7 mouse cellular contexts compared by ENCODE assay signal in genomic region chr19:6969291-6969664, GRCm38 (mm10). TPM values are rescaled to one million over a fixed set of nuclear protein-coding genes. Genes with fewer than 3 reads are reported as not detected.
DNase-seq lines count a peak whose midpoint lies in the region; ATAC-seq and TF ChIP-seq lines count a peak whose summit lies in the region.

No protein-coding gene starts in this region.

- no peak overlapping the region for H3K27ac ChIP-seq in forebrain, embryonic 12.5 days
- H3K27ac ChIP-seq in limb, embryonic 14.5 days (replicated peaks; ENCODE audit: low read depth, low read length) = no peak overlapping the region
- peak overlapping the region; percentile 78 for H3K27ac ChIP-seq in stomach, embryonic 16.5 days (ENCODE audit: low read length)

- H3K9me3 ChIP-seq in megakaryocyte, embryonic 14.5 days = no peaks in the 10 kb centered on the region
- H3K9me3 ChIP-seq in forebrain, embryonic 12.5 days = no peaks in the 10 kb centered on the region
- no peaks in the 10 kb centered on the region for H3K9me3 ChIP-seq in limb, embryonic 14.5 days (ENCODE audit: control insufficient read depth, low read length)
- no peaks in the 10 kb centered on the region for H3K9me3 ChIP-seq in stomach, embryonic 16.5 days (replicated peaks; ENCODE audit: control insufficient read depth, low read length)

- H3K4me3 ChIP-seq in megakaryocyte, embryonic 14.5 days (replicated peaks) = peak overlapping the region; percentile 99
- peak overlapping the region; percentile 48 for H3K4me3 ChIP-seq in forebrain, embryonic 12.5 days (replicated peaks)
- H3K4me3 ChIP-seq in limb, embryonic 14.5 days (replicated peaks; ENCODE audit: low read length) = peak overlapping the region; percentile 61
- peak overlapping the region; percentile 75 for H3K4me3 ChIP-seq in stomach, embryonic 16.5 days (replicated peaks; ENCODE audit: low read length)

- under 1% methylated on average over 20 of the region's 20 CpGs for WGBS in forebrain, embryonic 12.5 days
- 1% methylated on average over 12 of the region's 20 CpGs for WGBS in limb, embryonic 14.5 days
- WGBS in stomach, embryonic 16.5 days = 0% methylated on average over 20 of the region's 20 CpGs

- no peak for ATAC-seq in megakaryocyte, adult 5-6 weeks (ENCODE audit: poor library complexity, severe bottlenecking)
- ATAC-seq in forebrain, embryonic 12.5 days (ENCODE audit: low FRiP score) = no peak; the same call in 1 of the 2 replicates
- peak; percentile 46 for ATAC-seq in limb, embryonic 14.5 days (ENCODE audit: low FRiP score, low read depth)
- ATAC-seq in stomach, embryonic 16.5 days (ENCODE audit: insufficient read depth, low FRiP score) = 0 out of 2 replicates have a peak, but pooled peaks have one; percentile 0

- peak overlapping the region; percentile 53 for H3K9ac ChIP-seq in forebrain, embryonic 12.5 days
- peak overlapping the region; percentile 63 for H3K9ac ChIP-seq in limb, embryonic 14.5 days (ENCODE audit: low read depth, low read length, severe bottlenecking)
- peak overlapping the region; percentile 85 for H3K9ac ChIP-seq in stomach, embryonic 16.5 days (ENCODE audit: low read length)

- peaks cover 30% of the 10 kb centered on the region for H3K36me3 ChIP-seq in megakaryocyte, embryonic 14.5 days (replicated peaks; ENCODE audit: low read length)
- H3K36me3 ChIP-seq in forebrain, embryonic 12.5 days (replicated peaks) = 0 out of 2 replicates have a peak, but pooled peaks cover 6% of the 10 kb centered on the region
- peaks cover 23% of the 10 kb centered on the region for H3K36me3 ChIP-seq in limb, embryonic 14.5 days (ENCODE audit: control insufficient read depth, insufficient read depth, low read length)
- peaks cover 22% of the 10 kb centered on the region for H3K36me3 ChIP-seq in stomach, embryonic 16.5 days (ENCODE audit: control insufficient read depth, insufficient read depth, low read length)

- peak overlapping the region; percentile 57 for H3K4me2 ChIP-seq in forebrain, embryonic 12.5 days
- H3K4me2 ChIP-seq in limb, embryonic 14.5 days (replicated peaks; ENCODE audit: low read depth, low read length, severe bottlenecking) = peak overlapping the region; percentile 61
- peak overlapping the region; percentile 74 for H3K4me2 ChIP-seq in stomach, embryonic 16.5 days (ENCODE audit: low read depth, low read length)

- DNase-seq in limb, embryonic 14.5 days (ENCODE audit: low spot score) = peak; percentile 39
- no peak for DNase-seq in right cerebral cortex, postnatal 4 days
- DNase-seq in gastrocnemius, adult 18-20 months (ENCODE audit: low spot score) = no peak

- no peak for TF ChIP-seq POLR2A in limb, embryonic 14.5 days (IDR thresholded peaks at IDR 0.05; ENCODE audit: borderline replicate concordance, extremely low read depth, insufficient read depth, insufficient read length)

- peaks cover 76% of the 10 kb centered on the region for H3K4me1 ChIP-seq in megakaryocyte, embryonic 14.5 days
- H3K4me1 ChIP-seq in forebrain, embryonic 12.5 days = peaks cover 34% of the 10 kb centered on the region
- H3K4me1 ChIP-seq in limb, embryonic 14.5 days (ENCODE audit: control insufficient read depth, insufficient read depth, low read length) = peaks cover 21% of the 10 kb centered on the region
- H3K4me1 ChIP-seq in stomach, embryonic 16.5 days (ENCODE audit: control insufficient read depth, insufficient read depth, low read length) = peaks cover 45% of the 10 kb centered on the region

- no peaks in the 10 kb centered on the region for H3K27me3 ChIP-seq in megakaryocyte, embryonic 14.5 days (replicated peaks)
- peaks cover 46% of the 10 kb centered on the region for H3K27me3 ChIP-seq in forebrain, embryonic 12.5 days
- no peaks in the 10 kb centered on the region for H3K27me3 ChIP-seq in limb, embryonic 14.5 days (ENCODE audit: control insufficient read depth, insufficient read depth, low read length)
- H3K27me3 ChIP-seq in stomach, embryonic 16.5 days (ENCODE audit: control insufficient read depth, insufficient read depth, low read length) = no peaks in the 10 kb centered on the region

RNA-seq across cellular contexts. Expression of gene Ppp1r14b, which starts 5.5 kb away (rescaled TPM):
- 310 and 626 TPM in 2 replicates for polyA plus RNA-seq in megakaryocyte, embryonic 14.5 days (2012; ENCODE audit: insufficient read depth, low replicate concordance)
- total RNA-seq in megakaryocyte, adult 5-6 weeks (2015) = 54.3 and 63.8 TPM in 2 replicates
- total RNA-seq in megakaryocyte, adult 5-6 weeks (2017) = 43.8 and 45.2 TPM in 2 replicates
- polyA plus RNA-seq in forebrain, embryonic 12.5 days (2016; fragmentation: Nextera tagmentation; extraction: Ambion mirVana) = 237 and 333 TPM in 2 replicates
- 277 and 304 TPM in 2 replicates for polyA plus RNA-seq in limb, embryonic 14.5 days (2012; rRNA removed)
- polyA plus RNA-seq in limb, embryonic 14.5 days (2014; fragmentation: Nextera tagmentation; extraction: Ambion mirVana) = 249 and 282 TPM in 2 replicates
- 53.7 and 70.6 TPM in 2 replicates for polyA plus RNA-seq in stomach, embryonic 16.5 days (2015; fragmentation: Nextera tagmentation; extraction: Ambion mirVana)
- total RNA-seq in gastrocnemius, adult 18-20 months (2021) = 100 to 1,000 TPM; 117 to 145 TPM

RNA-seq across cellular contexts. Expression of gene Plcb3, which starts 7.0 kb away (rescaled TPM):
- 39.2 and 49.3 TPM in 2 replicates for polyA plus RNA-seq in megakaryocyte, embryonic 14.5 days (2012; ENCODE audit: insufficient read depth, low replicate concordance)
- 10.4 and 11.8 TPM in 2 replicates for total RNA-seq in megakaryocyte, adult 5-6 weeks (2015)
- total RNA-seq in megakaryocyte, adult 5-6 weeks (2017) = 13.4 and 14.1 TPM in 2 replicates
- polyA plus RNA-seq in forebrain, embryonic 12.5 days (2016; fragmentation: Nextera tagmentation; extraction: Ambion mirVana) = 22.4 and 24.3 TPM in 2 replicates
- polyA plus RNA-seq in limb, embryonic 14.5 days (2012; rRNA removed) = 80.6 and 102 TPM in 2 replicates
- polyA plus RNA-seq in limb, embryonic 14.5 days (2014; fragmentation: Nextera tagmentation; extraction: Ambion mirVana) = 36.6 and 42.4 TPM in 2 replicates
- polyA plus RNA-seq in stomach, embryonic 16.5 days (2015; fragmentation: Nextera tagmentation; extraction: Ambion mirVana) = 61.7 and 65.4 TPM in 2 replicates
- total RNA-seq in gastrocnemius, adult 18-20 months (2021) = 10 to 100 TPM; 10.2 to 11.3 TPM

RNA-seq across cellular contexts. Expression of gene Fkbp2, which starts 11.0 kb away (rescaled TPM):
- 154 and 460 TPM in 2 replicates for polyA plus RNA-seq in megakaryocyte, embryonic 14.5 days (2012; ENCODE audit: insufficient read depth, low replicate concordance)
- 127 and 145 TPM in 2 replicates for total RNA-seq in megakaryocyte, adult 5-6 weeks (2015)
- total RNA-seq in megakaryocyte, adult 5-6 weeks (2017) = 141 and 155 TPM in 2 replicates
- polyA plus RNA-seq in forebrain, embryonic 12.5 days (2016; fragmentation: Nextera tagmentation; extraction: Ambion mirVana) = 76.9 and 79.8 TPM in 2 replicates
- polyA plus RNA-seq in limb, embryonic 14.5 days (2012; rRNA removed) = 39.9 and 73.3 TPM in 2 replicates
- polyA plus RNA-seq in limb, embryonic 14.5 days (2014; fragmentation: Nextera tagmentation; extraction: Ambion mirVana) = 71.5 and 80.5 TPM in 2 replicates
- polyA plus RNA-seq in stomach, embryonic 16.5 days (2015; fragmentation: Nextera tagmentation; extraction: Ambion mirVana) = 153 and 158 TPM in 2 replicates
- 10 to 100 TPM in 1 of 2 experiments, 1 to 10 TPM in 1; 8.2 to 13.1 TPM for total RNA-seq in gastrocnemius, adult 18-20 months (2021)

RNA-seq across cellular contexts. Expression of gene Vegfb, which starts 18.2 kb away (rescaled TPM):
- polyA plus RNA-seq in megakaryocyte, embryonic 14.5 days (2012; ENCODE audit: insufficient read depth, low replicate concordance) = 68.5 and 73.8 TPM in 2 replicates
- total RNA-seq in megakaryocyte, adult 5-6 weeks (2015) = 7.8 and 8.0 TPM in 2 replicates
- 2.4 and 2.8 TPM in 2 replicates for total RNA-seq in megakaryocyte, adult 5-6 weeks (2017)
- polyA plus RNA-seq in forebrain, embryonic 12.5 days (2016; fragmentation: Nextera tagmentation; extraction: Ambion mirVana) = 40.0 and 42.1 TPM in 2 replicates
- polyA plus RNA-seq in limb, embryonic 14.5 days (2012; rRNA removed) = 46.7 and 55.7 TPM in 2 replicates
- 44.9 and 54.5 TPM in 2 replicates for polyA plus RNA-seq in limb, embryonic 14.5 days (2014; fragmentation: Nextera tagmentation; extraction: Ambion mirVana)
- polyA plus RNA-seq in stomach, embryonic 16.5 days (2015; fragmentation: Nextera tagmentation; extraction: Ambion mirVana) = 19.0 and 19.7 TPM in 2 replicates
- total RNA-seq in gastrocnemius, adult 18-20 months (2021) = 100 to 1,000 TPM; 181 to 206 TPM

RNA-seq across cellular contexts. Expression of gene Dnajc4, which starts 23.1 kb away (rescaled TPM):
- polyA plus RNA-seq in megakaryocyte, embryonic 14.5 days (2012; ENCODE audit: insufficient read depth, low replicate concordance) = 19.1 and 20.6 TPM in 2 replicates
- total RNA-seq in megakaryocyte, adult 5-6 weeks (2015) = 19.5 and 23.0 TPM in 2 replicates
- total RNA-seq in megakaryocyte, adult 5-6 weeks (2017) = 18.4 and 21.4 TPM in 2 replicates
- 15.0 and 18.8 TPM in 2 replicates for polyA plus RNA-seq in forebrain, embryonic 12.5 days (2016; fragmentation: Nextera tagmentation; extraction: Ambion mirVana)
- 32.4 and 38.0 TPM in 2 replicates for polyA plus RNA-seq in limb, embryonic 14.5 days (2012; rRNA removed)
- 24.4 and 26.8 TPM in 2 replicates for polyA plus RNA-seq in limb, embryonic 14.5 days (2014; fragmentation: Nextera tagmentation; extraction: Ambion mirVana)
- 28.8 TPM in 2 replicates for polyA plus RNA-seq in stomach, embryonic 16.5 days (2015; fragmentation: Nextera tagmentation; extraction: Ambion mirVana)
- 10 to 100 TPM; 33.9 to 38.4 TPM for total RNA-seq in gastrocnemius, adult 18-20 months (2021)

Comparison
In these comparisons a context has a peak if more than half of its experiments do, and no peak if none do; other contexts are left out.
1. H3K4me3 ChIP-seq: peak in every context shown above with its lines; median percentile 99 in megakaryocyte, embryonic 14.5 days; 75 in stomach, embryonic 16.5 days; 61 in limb, embryonic 14.5 days; 48 in forebrain, embryonic 12.5 days.
2. ATAC-seq: peak in limb, embryonic 14.5 days (single experiment) and stomach, embryonic 16.5 days (single experiment); none in megakaryocyte, adult 5-6 weeks (single experiment) and forebrain, embryonic 12.5 days (single experiment).
3. Peak in every context shown above with its lines, with median percentiles within 50 percentile points of each other: H3K4me2 ChIP-seq and H3K9ac ChIP-seq.